Mouse (Mus musculus) spleen, adult 2 months (tissue): ENCODE data around the gene Arhgap5. TPM values are rescaled to one million over a fixed set of nuclear protein-coding genes. Genes with fewer than 3 reads are reported as not detected.
"Not testable (repeated sequence)": the region's sequence is repeated elsewhere in the genome, so short reads cannot be mapped to it uniquely, and the experiment has no call there.

Source experiments
- DNase-seq, 2 experiments: peaks; one replicate each; pipeline versions ENCODE4 v3.0.0 to v3.0.0-alpha.2; 2012 to 2021; ENCODE audit warnings: low spot score in 2 of 2, low read depth in 1 of 2
- H3K27ac ChIP-seq: fragments of 200-500 bp; 2 replicates; pipeline ENCODE4 v1.5.1; 2012; ENCODE audit warnings: low read length, inconsistent platforms; ENCODE audit not compliant: insufficient read depth
- H3K27me3 ChIP-seq: fragments of 200-500 bp; 2 replicates; pipeline ENCODE4 v1.6.1; 2012; ENCODE audit warnings: mild to moderate bottlenecking, moderate library complexity, low read length, inconsistent platforms; ENCODE audit not compliant: control insufficient read depth, insufficient read depth
- H3K36me3 ChIP-seq: fragments of 200-500 bp; 2 replicates; pipeline ENCODE4 v1.6.1; 2012; ENCODE audit warnings: mild to moderate bottlenecking, low read length, inconsistent platforms; ENCODE audit not compliant: control insufficient read depth, insufficient read depth
- H3K4me1 ChIP-seq: fragments of 200-500 bp; 2 replicates; pipeline ENCODE4 v1.6.1; 2011; ENCODE audit warnings: inconsistent platforms; ENCODE audit not compliant: control insufficient read depth, insufficient read depth, insufficient read length
- H3K4me3 ChIP-seq: fragments of 200-500 bp; 2 replicates; pipeline ENCODE4 v1.5.1; 2011; ENCODE audit warnings: mild to moderate bottlenecking, inconsistent platforms; ENCODE audit not compliant: insufficient read depth, insufficient read length; ENCODE audit errors: extremely low read depth
- CTCF ChIP-seq: fragments of 200-500 bp; IDR thresholded peaks from 2 replicates; pipeline ENCODE4 v1.5.1; 2011; ENCODE audit warnings: mild to moderate bottlenecking, inconsistent platforms; ENCODE audit not compliant: insufficient read depth, insufficient read length, insufficient replicate concordance; ENCODE audit errors: extremely low read depth
- POLR2A ChIP-seq: fragments of 200-500 bp; IDR thresholded peaks from 2 replicates; pipeline ENCODE4 v1.6.1; 2011; ENCODE audit warnings: low read depth, low read length, inconsistent platforms
- WGBS: fragments of 180-500 bp; shearing (Covaris S2); methylation state at CpG from one replicate; pipeline ENCODE4 v1.1.7; 2018; 5-methylcytosine and 5-hydroxymethylcytosine counted together
- polyA plus RNA-seq: library from polyadenylated mRNA; depleted of rRNA; stranded (reverse); fragments of >200 nt; gene quantifications from 2 replicates; pipeline ENCODE4 v1.2.3, GENCODE M21; 2012

Arhgap5 gene
- polyA plus RNA-seq, 1 experiment: 0.55 TPM

DNA sequence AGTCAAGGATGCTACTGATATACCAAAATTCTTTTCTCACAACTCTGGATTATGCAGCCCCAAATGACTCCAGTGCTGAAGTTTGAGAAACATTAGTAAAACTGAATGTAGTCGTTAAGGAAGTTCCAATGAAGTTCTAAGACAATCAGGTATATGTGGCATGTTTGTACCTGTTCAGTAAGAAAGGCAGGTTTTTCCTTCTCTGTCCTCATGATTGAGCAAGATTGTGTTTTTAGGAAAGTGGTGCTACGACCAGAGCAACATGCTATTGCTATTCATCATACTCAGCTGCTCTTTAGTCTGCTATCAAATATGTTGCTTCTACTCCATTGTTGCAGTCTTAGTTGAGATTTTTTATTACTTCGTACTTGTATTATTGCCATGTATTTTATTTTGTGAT, 26.0 kb downstream of the Arhgap5 start:
- H3K4me1 ChIP-seq: no peaks in the 10 kb centered on the region
- TF ChIP-seq CTCF (no peak), POLR2A (no peak)
- no peak for DNase-seq
- 87% methylated on average over 3 of the region's 3 CpGs for WGBS
- H3K27me3 ChIP-seq: no peaks in the 10 kb centered on the region
- H3K4me3 ChIP-seq: no peak overlapping the region
- no peaks in the 10 kb centered on the region for H3K36me3 ChIP-seq
- no peak overlapping the region for H3K27ac ChIP-seq

DNA sequence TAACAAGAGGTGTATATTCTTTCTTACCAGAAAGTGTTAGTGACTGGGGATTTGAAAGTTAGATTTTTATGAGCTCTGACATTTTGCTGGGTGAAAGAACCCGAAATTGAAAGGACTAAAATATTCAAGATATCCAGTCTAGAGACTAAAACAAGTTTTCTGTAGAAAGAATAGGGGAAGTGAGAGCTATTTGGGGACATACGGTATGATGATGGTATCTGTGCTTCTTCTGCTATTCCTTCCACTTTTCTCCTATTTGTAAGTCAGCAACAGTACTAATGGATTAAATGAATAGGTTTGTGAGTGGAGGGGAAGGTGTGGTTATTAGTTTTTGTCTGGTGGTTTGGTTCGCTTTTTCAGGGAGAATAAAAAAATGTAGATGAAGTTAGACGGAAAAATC, 37.5 kb downstream of the Arhgap5 start:
- H3K4me3 ChIP-seq: no peak overlapping the region; the same call in 1 of the 2 replicates
- TF ChIP-seq POLR2A (no peak), CTCF (no peak)
- no peak for DNase-seq
- H3K27ac ChIP-seq: no peak overlapping the region
- H3K36me3 ChIP-seq: no peaks in the 10 kb centered on the region
- H3K4me1 ChIP-seq: no peaks in the 10 kb centered on the region; the same call in 1 of the 2 replicates
- no peaks in the 10 kb centered on the region for H3K27me3 ChIP-seq
- 46% methylated on average over 4 of the region's 4 CpGs for WGBS

GRCm38 (mm10) chr12:52544532-52544931, 40.8 kb downstream of the Arhgap5 start:
- H3K4me1 ChIP-seq: no peaks in the 10 kb centered on the region; the same call in 1 of the 2 replicates
- TF ChIP-seq POLR2A (no peak), CTCF (no peak)
- no peaks in the 10 kb centered on the region for H3K27me3 ChIP-seq
- WGBS: 77% methylated on average over 3 of the region's 3 CpGs
- H3K4me3 ChIP-seq: no peak overlapping the region
- no peaks in the 10 kb centered on the region for H3K36me3 ChIP-seq
- no peak overlapping the region for H3K27ac ChIP-seq
- no peak for DNase-seq

DNA sequence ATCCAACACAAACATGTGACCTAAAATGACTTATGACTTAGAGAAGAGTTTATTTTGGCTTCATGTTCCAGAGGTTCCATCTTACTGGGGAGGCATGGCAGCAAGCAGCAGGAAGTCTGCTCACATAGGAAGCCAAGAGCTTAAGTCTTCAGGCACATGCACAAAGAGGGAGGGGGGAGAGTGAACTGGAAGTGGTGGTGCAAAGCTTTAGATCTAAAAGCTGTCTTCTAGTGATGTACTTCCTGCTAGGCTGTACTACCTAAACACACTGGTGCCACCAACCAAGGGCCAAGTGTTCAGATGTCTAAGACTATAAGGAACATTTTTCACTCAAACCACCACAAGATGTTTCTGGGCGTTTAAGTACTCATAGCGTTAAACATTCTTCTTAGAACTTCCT, 48.3 kb downstream of the Arhgap5 start:
- no peak overlapping the region for H3K4me3 ChIP-seq
- no peaks in the 10 kb centered on the region for H3K4me1 ChIP-seq
- H3K27me3 ChIP-seq: no peaks in the 10 kb centered on the region
- TF ChIP-seq POLR2A (no peak), CTCF (no peak)
- WGBS: 92% methylated on average over 2 of the region's 2 CpGs
- no peaks in the 10 kb centered on the region for H3K36me3 ChIP-seq
- no peak overlapping the region for H3K27ac ChIP-seq
- no peak for DNase-seq

- DNase-seq: no peak
- TF ChIP-seq POLR2A (no peak), CTCF (no peak)
These were observed 51.6 kb downstream of the Arhgap5 start for GRCm38 (mm10) chr12:52555188-52555876.

DNA sequence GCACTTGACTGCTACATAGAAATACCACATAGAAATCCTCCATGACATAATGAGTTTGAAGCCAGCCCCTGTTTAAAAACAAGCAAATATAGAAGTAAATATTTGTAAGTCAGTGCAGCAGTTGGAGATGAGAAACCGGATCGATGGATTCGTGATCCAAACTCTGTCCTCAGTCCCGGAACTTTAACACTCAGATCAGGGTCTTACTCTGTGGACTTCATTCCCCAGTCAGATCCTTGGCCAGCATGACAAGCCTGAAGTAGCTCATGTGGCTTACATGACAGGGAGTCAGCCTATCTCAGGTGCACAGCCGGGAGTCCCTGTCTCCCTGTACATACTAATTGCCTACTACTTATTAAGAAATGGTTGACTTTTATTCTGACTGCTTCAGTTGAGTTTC, 61.9 kb downstream of the Arhgap5 start:
- Histone ChIP-seq H3K27ac (no peak overlapping the region), H3K27me3 (no peaks in the 10 kb centered on the region), H3K4me1 (no peaks in the 10 kb centered on the region), H3K36me3 (no peaks in the 10 kb centered on the region), H3K4me3 (no peak overlapping the region)
- TF ChIP-seq CTCF (no peak), POLR2A (no peak)
- WGBS: 88% methylated on average over 5 of the region's 5 CpGs
- DNase-seq: no peak

More at GRCm38 (mm10) chr12:52555188-52555876, 51.6 kb downstream of the Arhgap5 start:
- Histone ChIP-seq H3K4me3 (no peak overlapping the region), H3K27ac (no peak overlapping the region), H3K36me3 (no peaks in the 10 kb centered on the region), H3K4me1 (no peaks in the 10 kb centered on the region), H3K27me3 (no peaks in the 10 kb centered on the region)
- WGBS: 70% methylated on average over 3 of the region's 3 CpGs

- Histone ChIP-seq H3K4me3 (no peak overlapping the region), H3K4me1 (no peaks in the 10 kb centered on the region)
- 90% methylated on average over 2 of the region's 2 CpGs for WGBS
These were observed 69.6 kb downstream of the Arhgap5 start for GRCm38 (mm10) chr12:52573371-52573770.

GRCm38 (mm10) chr12:52586466-52586865, 82.7 kb downstream of the Arhgap5 start:
- H3K36me3 ChIP-seq, H3K4me3 ChIP-seq, H3K4me1 ChIP-seq, DNase-seq, H3K27me3 ChIP-seq, H3K27ac ChIP-seq: not testable (repeated sequence)
- WGBS: 83% methylated on average over 2 of the region's 2 CpGs

More at GRCm38 (mm10) chr12:52573371-52573770, 69.6 kb downstream of the Arhgap5 start:
- no peak for DNase-seq
- Histone ChIP-seq H3K36me3 (no peaks in the 10 kb centered on the region), H3K27ac (no peak overlapping the region), H3K27me3 (no peaks in the 10 kb centered on the region)
- TF ChIP-seq CTCF: no peak
- no peak for TF ChIP-seq POLR2A
